Mouse (Mus musculus) left cerebral cortex, postnatal 14 days (tissue): ENCODE data around the gene Hipk4. TPM values are rescaled to one million over a fixed set of nuclear protein-coding genes. Genes with fewer than 3 reads are reported as not detected.

Source experiments
- DNase-seq, 2 experiments: peaks; one replicate each; pipeline ENCODE4 v3.0.0; 2021 to 2022; ENCODE audit warnings: low spot score in 2 of 2, mixed read lengths in 1 of 2
- intact Hi-C: fragments of 180-260 bp; cut with DNase I; formaldehyde crosslinking; loops from one replicate; pipeline ENCODE4 v1.15.1; 2025
- long read RNA-seq, 2 experiments: library from polyadenylated mRNA; stranded (forward); transcript quantifications; one replicate each; pipeline ENCODE4 v2.0.0; 2021
- total RNA-seq, 2 experiments: library from RNA; stranded (reverse); gene quantifications; 2 replicates each; pipeline ENCODE4 v1.2.3; 2021

Gene Hipk4
- total RNA-seq, result not detected
- long read RNA-seq, experiment 1, partial matches to known transcripts, result 1 of 1 reads
- long read RNA-seq, experiment 1, other reads (novel, unspliced or antisense), result 0 of 1 reads
- long read RNA-seq, experiment 2, result 0 reads

- intact Hi-C loops, result no loop called here
- DNase-seq, result no peak
Observed at GRCm38 (mm10) chr7:27522967-27523366, at the start of gene Hipk4. Gene Hipk4, plus strand, starts transcription at chr7:27523267.

- DNase-seq, result peak in 1 of 2 experiments; percentile 8
- intact Hi-C loops, result loop anchor here (2.0 kb wide), 1 partner anchor 25 kb away; no protein-coding TSS in a partner anchor
Observed at GRCm38 (mm10) chr7:27473835-27474489, 49.1 kb upstream of the Hipk4 start.

- DNase-seq, result peak; percentile 96 to 97
- intact Hi-C loops, result no loop called here
Observed at GRCm38 (mm10) chr7:27474490-27474954, 48.5 kb upstream of the Hipk4 start.

GRCm38 (mm10) chr7:27475596-27475995, 47.5 kb upstream of the Hipk4 start:
- intact Hi-C loops, result no loop called here
- no peak for DNase-seq

GRCm38 (mm10) chr7:27476098-27476635, 46.9 kb upstream of the Hipk4 start:
- intact Hi-C loops, result no loop called here
- no peak for DNase-seq

GRCm38 (mm10) chr7:27478561-27478960, 44.5 kb upstream of the Hipk4 start:
- intact Hi-C loops, result no loop called here
- DNase-seq, result no peak

- intact Hi-C loops, result no loop called here
- DNase-seq, result no peak
Observed at GRCm38 (mm10) chr7:27479750-27480149, 43.3 kb upstream of the Hipk4 start.

- intact Hi-C loops, result no loop called here
- no peak for DNase-seq
Observed at GRCm38 (mm10) chr7:27480506-27480905, 42.6 kb upstream of the Hipk4 start.

GRCm38 (mm10) chr7:27480927-27481626, 42.0 kb upstream of the Hipk4 start:
- no peak for DNase-seq
- intact Hi-C loops, result no loop called here

GRCm38 (mm10) chr7:27481627-27481969, 41.5 kb upstream of the Hipk4 start:
- intact Hi-C loops, result no loop called here
- peak; percentile 51 to 54 for DNase-seq

GRCm38 (mm10) chr7:27483860-27484259, 39.2 kb upstream of the Hipk4 start:
- DNase-seq, result no peak
- intact Hi-C loops, result no loop called here

GRCm38 (mm10) chr7:27486102-27486769, 36.8 kb upstream of the Hipk4 start:
- no peak for DNase-seq
- intact Hi-C loops, result no loop called here

- peak; percentile 99 to 100 for DNase-seq
- intact Hi-C loops, result no loop called here
Observed at GRCm38 (mm10) chr7:27486770-27487697, 36.0 kb upstream of the Hipk4 start, which contains the start of gene Sertad1. Gene Sertad1, plus strand, starts transcription at chr7:27486910.

- intact Hi-C loops, result no loop called here
- peak; percentile 59 to 79 for DNase-seq
Observed at GRCm38 (mm10) chr7:27487740-27488268, 35.3 kb upstream of the Hipk4 start.

- DNase-seq, result no peak
- intact Hi-C loops, result no loop called here
Observed at GRCm38 (mm10) chr7:27489270-27489869, 33.7 kb upstream of the Hipk4 start.

GRCm38 (mm10) chr7:27490227-27490542, 32.9 kb upstream of the Hipk4 start:
- intact Hi-C loops, result no loop called here
- DNase-seq, result peak in 1 of 2 experiments; percentile 66

GRCm38 (mm10) chr7:27490543-27491329, 32.3 kb upstream of the Hipk4 start:
- peak; percentile 77 to 78 for DNase-seq
- intact Hi-C loops, result no loop called here

- intact Hi-C loops, result no loop called here
- no peak for DNase-seq
Observed at GRCm38 (mm10) chr7:27491856-27492255, 31.2 kb upstream of the Hipk4 start.
